Mouse (Mus musculus) c-Kit-positive CD71-positive TER-119-negative erythroid progenitor cells, embryonic 14.5 days (primary cell): ENCODE measurements at regions not wholly inside any gene's neighbourhood (a gene's known extent, or its start where the extent isn't known, plus 50 kb on each side); places are given as distances from the start of the nearest gene placed in this dataset.

Experiments
- DNase-seq: peaks from one replicate; pipeline ENCODE4 v3.0.0-alpha.2; 2013; ENCODE audit warnings: low read depth

- DNase-seq = no peak
Measured at GRCm38 (mm10) chr3:60698189-60698588, 225.6 kb downstream of the Mbnl1 start.

- no peak for DNase-seq
Measured at GRCm38 (mm10) chr3:60707139-60707538, 234.5 kb downstream of the Mbnl1 start.

- DNase-seq = no peak
Measured at GRCm38 (mm10) chr3:60712896-60713295, 240.3 kb downstream of the Mbnl1 start.

GRCm38 (mm10) chr3:60720322-60720721, 247.7 kb downstream of the Mbnl1 start:
- no peak for DNase-seq

GRCm38 (mm10) chr3:60731331-60731730, 258.7 kb downstream of the Mbnl1 start:
- DNase-seq = no peak

GRCm38 (mm10) chr3:60740543-60741294, 261.9 kb upstream of the P2ry1 start:
- no peak for DNase-seq

GRCm38 (mm10) chr3:60741379-60741778, 261.2 kb upstream of the P2ry1 start:
- no peak for DNase-seq

GRCm38 (mm10) chr3:60742232-60742631, 260.4 kb upstream of the P2ry1 start:
- no peak for DNase-seq

GRCm38 (mm10) chr3:60745075-60745474, 257.5 kb upstream of the P2ry1 start:
- no peak for DNase-seq

- DNase-seq = no peak
Measured at GRCm38 (mm10) chr3:60758568-60758967, 244.0 kb upstream of the P2ry1 start.

GRCm38 (mm10) chr3:60759046-60759445, 243.5 kb upstream of the P2ry1 start:
- DNase-seq = no peak

GRCm38 (mm10) chr3:60762874-60763273, 239.7 kb upstream of the P2ry1 start:
- peak; percentile 60 for DNase-seq

- no peak for DNase-seq
Measured at GRCm38 (mm10) chr3:60765079-60765478, 237.5 kb upstream of the P2ry1 start.

GRCm38 (mm10) chr3:60768996-60769395, 233.6 kb upstream of the P2ry1 start:
- no peak for DNase-seq

- no peak for DNase-seq
Measured at GRCm38 (mm10) chr3:60771866-60772265, 230.7 kb upstream of the P2ry1 start.

GRCm38 (mm10) chr3:60773383-60773782, 229.2 kb upstream of the P2ry1 start:
- DNase-seq = no peak

- DNase-seq = peak; percentile 84
Measured at GRCm38 (mm10) chr3:60785137-60785875, 217.3 kb upstream of the P2ry1 start.

GRCm38 (mm10) chr3:60787989-60788388, 214.6 kb upstream of the P2ry1 start:
- DNase-seq = no peak

GRCm38 (mm10) chr3:60789441-60789840, 213.2 kb upstream of the P2ry1 start:
- no peak for DNase-seq

- DNase-seq = no peak
Measured at GRCm38 (mm10) chr3:60792166-60792565, 210.4 kb upstream of the P2ry1 start.

GRCm38 (mm10) chr3:60796207-60796606, 206.4 kb upstream of the P2ry1 start:
- no peak for DNase-seq

- DNase-seq = no peak
Measured at GRCm38 (mm10) chr3:60797808-60798207, 204.8 kb upstream of the P2ry1 start.

GRCm38 (mm10) chr3:60798461-60798860, 204.1 kb upstream of the P2ry1 start:
- no peak for DNase-seq
